Mouse (Mus musculus) lung, embryonic 15.5 days (tissue): Measurements from ENCODE around the gene Flna. TPM values are rescaled to one million over a fixed set of nuclear protein-coding genes. Genes with fewer than 3 reads are reported as not detected.

Experiments used
- microRNA-seq: library from miRNA; unstranded; fragments of <30 nt; microRNA quantifications from one replicate; pipeline ENCODE4, GENCODE M21; 2016
- polyA plus RNA-seq: library from polyadenylated mRNA; unstranded; fragments of >200 nt; fragmentation: Nextera tagmentation; extraction: Ambion mirVana; gene quantifications from 2 replicates; pipeline ENCODE4 v1.2.1, GENCODE M21; 2015

Gene Flna
- polyA plus RNA-seq, 1 experiment from 2014 or later = 366 TPM

Small RNA genes within 50 kb of the gene (microRNA-seq; reads per million reads assigned to microRNA genes)
- gene Mir7091 = 0.56 reads per million

Other genes starting within 250 kb of the Flna start
- 61.6 and 67.9 TPM in 2 replicates for gene Irak1, start 225.9 kb downstream of the Flna start, polyA plus RNA-seq
- not detected in 2 replicates for gene Opn1mw, start 122.4 kb downstream of the Flna start, polyA plus RNA-seq
- 13.1 and 15.1 TPM in 2 replicates for gene Mecp2, start 114.5 kb downstream of the Flna start, polyA plus RNA-seq
- not detected in 2 replicates for gene Tex28, start 82.0 kb downstream of the Flna start, polyA plus RNA-seq
- gene Tktl1, start 72.6 kb downstream of the Flna start, polyA plus RNA-seq = not detected in 2 replicates
- 23.2 and 24.7 TPM in 2 replicates for gene Emd, start 4.9 kb upstream of the Flna start, polyA plus RNA-seq
- gene Rpl10, start 21.0 kb upstream of the Flna start, polyA plus RNA-seq = 846 and 923 TPM in 2 replicates
- 78.8 and 83.8 TPM in 2 replicates for gene Taz, start 32.1 kb upstream of the Flna start, polyA plus RNA-seq
- gene Dnase1l1, start 32.5 kb upstream of the Flna start, polyA plus RNA-seq = 11.2 and 15.8 TPM in 2 replicates
- gene Atp6ap1, start 47.3 kb upstream of the Flna start, polyA plus RNA-seq = 134 and 138 TPM in 2 replicates
- 154 and 193 TPM in 2 replicates for gene Gdi1, start 55.2 kb upstream of the Flna start, polyA plus RNA-seq
- gene Fam50a, start 63.2 kb upstream of the Flna start, polyA plus RNA-seq = 63.2 and 63.9 TPM in 2 replicates
- 8.8 and 9.8 TPM in 2 replicates for gene Plxna3, start 79.2 kb upstream of the Flna start, polyA plus RNA-seq
- 104 and 119 TPM in 2 replicates for gene Lage3, start 103.8 kb upstream of the Flna start, polyA plus RNA-seq
- gene Ubl4a, start 123.4 kb upstream of the Flna start, polyA plus RNA-seq = 83.2 and 84.1 TPM in 2 replicates
- 21.0 and 21.1 TPM in 2 replicates for gene Slc10a3, start 123.5 kb upstream of the Flna start, polyA plus RNA-seq
- 39.6 and 46.7 TPM in 2 replicates for gene Fam3a, start 143.5 kb upstream of the Flna start, polyA plus RNA-seq
- gene Ikbkg, start 143.5 kb upstream of the Flna start, polyA plus RNA-seq = 18.5 and 18.6 TPM in 2 replicates
- gene G6pdx, start 179.4 kb upstream of the Flna start, polyA plus RNA-seq = 46.8 and 51.5 TPM in 2 replicates
- gene Gm6880, start 231.6 kb upstream of the Flna start, polyA plus RNA-seq = not detected in 2 replicates